Mouse (Mus musculus): ENCODE results near the gene Zfp612.

The Zfp612 gene

GRCm38 (mm10) chr8:110134236-110134635, 54.7 kb downstream of the Zfp612 start:
- DNase-seq (ENCODE audit: low read depth, low spot score): no peak

GRCm38 (mm10) chr8:110135515-110135914, 56.0 kb downstream of the Zfp612 start:
- no peak for DNase-seq (ENCODE audit: low read depth, low spot score)

GRCm38 (mm10) chr8:110140156-110140555, 60.6 kb downstream of the Zfp612 start:
- no peak for DNase-seq (ENCODE audit: low read depth, low spot score)

- DNase-seq (ENCODE audit: low read depth, low spot score): no peak
Measured at GRCm38 (mm10) chr8:110140770-110141169, 61.2 kb downstream of the Zfp612 start.

Measured in telencephalon, adult 2 months (tissue).